Mouse (Mus musculus): ENCODE data around the gene Ctsd. TPM values are rescaled to one million over a fixed set of nuclear protein-coding genes. Genes with fewer than 3 reads are reported as not detected.

Gene Ctsd
- polyA plus RNA-seq, 1 experiment from 2014 or later = 210 TPM

DNA sequence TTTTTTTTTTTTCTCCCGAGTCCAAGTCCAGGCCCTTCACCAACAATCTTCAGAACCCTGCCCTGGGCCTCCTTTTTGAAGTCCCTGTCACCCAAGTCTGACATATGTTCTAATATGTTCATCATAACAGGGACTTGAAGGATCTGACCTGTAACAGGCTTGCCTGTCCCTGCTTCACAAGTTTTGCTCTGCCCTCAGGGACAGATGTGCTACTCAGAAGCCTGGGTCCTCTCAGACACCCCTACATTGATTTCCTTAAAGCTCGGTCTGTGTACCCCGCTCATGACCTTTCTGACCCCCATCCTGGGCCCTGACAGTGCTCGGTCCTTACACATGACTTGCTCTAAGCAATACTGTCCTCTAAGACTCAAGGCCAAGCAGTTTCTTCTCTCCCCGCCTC is 14.8 kb downstream of the Ctsd start:
- H3K27ac ChIP-seq = no peak overlapping the region
- ATAC-seq (ENCODE audit: insufficient number of reproducible peaks, insufficient read depth, low FRiP score, low TSS enrichment, low read depth) = no peak
- H3K9me3 ChIP-seq = no peaks in the 10 kb centered on the region
- peak overlapping the region; percentile 84; the same call in 1 of the 2 replicates for H3K4me2 ChIP-seq
- peaks cover 28% of the 10 kb centered on the region for H3K36me3 ChIP-seq
- no peak overlapping the region for H3K4me3 ChIP-seq
- H3K27me3 ChIP-seq = peaks cover 53% of the 10 kb centered on the region
- no peak overlapping the region for H3K9ac ChIP-seq
- WGBS = 72% methylated on average over 5 of the region's 5 CpGs
- H3K4me1 ChIP-seq = peaks cover 29% of the 10 kb centered on the region

- WGBS = 2% methylated on average over 63 of the region's 64 CpGs
- H3K9ac ChIP-seq = peak overlapping the region; percentile 57
- no peaks in the 10 kb centered on the region for H3K9me3 ChIP-seq
- H3K36me3 ChIP-seq = peaks cover 18% of the 10 kb centered on the region
- H3K4me1 ChIP-seq = peaks cover 29% of the 10 kb centered on the region
- H3K27me3 ChIP-seq = peaks cover 53% of the 10 kb centered on the region
- peak overlapping the region; percentile 49 for H3K4me3 ChIP-seq
- ATAC-seq (ENCODE audit: insufficient number of reproducible peaks, insufficient read depth, low FRiP score, low TSS enrichment, low read depth) = no peak
- no peak overlapping the region for H3K27ac ChIP-seq
- peak overlapping the region; percentile 84 for H3K4me2 ChIP-seq
These were observed 15.8 kb downstream of the Ctsd start for GRCm38 (mm10) chr7:142371768-142372661.

- Histone ChIP-seq H3K36me3 (peaks cover 11% of the 10 kb centered on the region), H3K27ac (no peak overlapping the region), H3K9me3 (no peaks in the 10 kb centered on the region), H3K27me3 (peaks cover 53% of the 10 kb centered on the region), H3K4me2 (peak overlapping the region; percentile 84), H3K4me1 (peaks cover 29% of the 10 kb centered on the region), H3K9ac (peak overlapping the region; percentile 57; the same call in 1 of the 2 replicates), H3K4me3 (peak overlapping the region; percentile 49)
- WGBS = 27% methylated on average over 11 of the region's 11 CpGs
- ATAC-seq (ENCODE audit: insufficient number of reproducible peaks, insufficient read depth, low FRiP score, low TSS enrichment, low read depth) = no peak
These were observed 16.5 kb downstream of the Ctsd start for GRCm38 (mm10) chr7:142371398-142371767.

DNA sequence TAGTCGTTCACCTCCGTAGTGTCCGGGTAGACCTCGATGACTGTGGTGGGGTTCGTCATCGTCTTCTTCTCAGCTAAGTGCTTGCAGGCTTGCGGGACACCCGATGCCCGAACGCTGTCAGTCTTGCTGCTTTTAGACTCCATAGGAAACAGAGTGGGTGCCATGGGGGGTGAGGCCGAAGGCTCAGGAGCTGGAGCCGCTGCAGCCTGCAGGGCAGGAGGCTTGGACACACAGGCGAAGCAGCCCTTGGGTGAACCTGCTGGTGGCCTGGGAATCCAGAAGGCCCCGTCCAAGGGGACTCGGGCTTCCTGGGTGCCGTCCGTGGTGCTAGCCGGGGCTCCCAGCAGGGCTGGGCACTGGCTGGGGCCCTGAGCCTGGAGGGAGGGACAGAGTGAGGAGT is 16.9 kb downstream of the Ctsd start:
- Histone ChIP-seq H3K4me1 (peaks cover 29% of the 10 kb centered on the region), H3K9me3 (no peaks in the 10 kb centered on the region), H3K27ac (no peak overlapping the region), H3K4me3 (peak overlapping the region; percentile 49; the same call in 1 of the 2 replicates), H3K36me3 (peaks cover 7% of the 10 kb centered on the region), H3K27me3 (peaks cover 53% of the 10 kb centered on the region), H3K4me2 (0 out of 2 replicates have a peak overlapping the region, but pooled peaks have one; percentile 84), H3K9ac (no peak overlapping the region)
- 77% methylated on average over 18 of the region's 18 CpGs for WGBS
- no peak for ATAC-seq (ENCODE audit: insufficient number of reproducible peaks, insufficient read depth, low FRiP score, low TSS enrichment, low read depth)

GRCm38 (mm10) chr7:142369820-142370219 is 18.0 kb downstream of the Ctsd start:
- H3K27ac ChIP-seq = no peak overlapping the region
- ATAC-seq (ENCODE audit: insufficient number of reproducible peaks, insufficient read depth, low FRiP score, low TSS enrichment, low read depth) = no peak
- H3K4me3 ChIP-seq = no peak overlapping the region
- H3K9me3 ChIP-seq = no peaks in the 10 kb centered on the region
- H3K4me2 ChIP-seq = no peak overlapping the region
- H3K36me3 ChIP-seq = no peaks in the 10 kb centered on the region
- peaks cover 53% of the 10 kb centered on the region for H3K27me3 ChIP-seq
- peaks cover 29% of the 10 kb centered on the region for H3K4me1 ChIP-seq
- no peak overlapping the region for H3K9ac ChIP-seq
- WGBS = 68% methylated on average over 6 of the region's 6 CpGs

DNA sequence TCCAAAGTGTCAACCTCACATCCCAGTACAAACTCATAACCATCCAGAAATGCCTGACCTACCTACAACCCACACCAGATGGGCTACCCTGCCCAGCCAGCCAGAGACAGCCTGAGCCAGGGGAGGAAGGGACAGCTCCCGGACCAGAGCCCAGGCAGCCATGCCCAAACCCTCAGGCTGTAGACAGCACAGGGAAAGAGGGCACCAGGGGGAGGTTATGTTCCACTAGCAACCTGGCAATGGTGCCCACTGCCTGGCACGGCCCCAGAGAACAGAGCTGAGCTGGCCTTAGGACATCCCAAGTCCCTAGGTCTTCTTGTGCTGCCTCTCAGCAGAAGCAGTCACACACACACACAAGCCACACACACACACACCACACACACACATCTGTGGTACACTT is 19.0 kb downstream of the Ctsd start:
- Histone ChIP-seq H3K9me3 (no peaks in the 10 kb centered on the region), H3K27me3 (peaks cover 51% of the 10 kb centered on the region), H3K9ac (no peak overlapping the region), H3K4me2 (no peak overlapping the region), H3K36me3 (no peaks in the 10 kb centered on the region), H3K27ac (no peak overlapping the region), H3K4me3 (no peak overlapping the region), H3K4me1 (peaks cover 21% of the 10 kb centered on the region)
- WGBS = 85% methylated on average over 2 of the region's 2 CpGs
- no peak for ATAC-seq (ENCODE audit: insufficient number of reproducible peaks, insufficient read depth, low FRiP score, low TSS enrichment, low read depth)

DNA sequence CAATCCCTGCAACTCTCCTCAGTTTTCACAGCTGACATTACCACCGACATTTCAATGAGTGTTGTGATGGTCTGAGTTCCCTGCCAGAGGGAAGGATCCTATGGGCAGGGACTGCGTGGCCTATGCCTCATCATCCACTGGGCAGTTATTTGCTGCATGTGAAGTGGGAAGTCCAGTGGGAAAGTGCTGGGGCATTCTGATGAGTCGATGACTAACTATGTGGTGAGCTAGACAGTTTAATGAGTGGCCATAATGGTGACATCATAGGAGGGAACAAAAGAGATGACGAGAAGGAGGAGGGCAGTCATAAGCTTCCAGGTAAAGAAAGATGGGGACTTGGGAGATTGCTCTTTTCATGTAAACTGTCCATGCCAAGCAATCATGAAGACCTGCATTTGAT is 24.7 kb downstream of the Ctsd start:
- Histone ChIP-seq H3K27me3 (no peaks in the 10 kb centered on the region; the same call in 1 of the 2 replicates), H3K9ac (no peak overlapping the region), H3K4me1 (no peaks in the 10 kb centered on the region), H3K9me3 (no peaks in the 10 kb centered on the region), H3K4me3 (no peak overlapping the region), H3K27ac (no peak overlapping the region), H3K4me2 (no peak overlapping the region), H3K36me3 (no peaks in the 10 kb centered on the region)
- no peak for ATAC-seq (ENCODE audit: insufficient number of reproducible peaks, insufficient read depth, low FRiP score, low TSS enrichment, low read depth)
- 79% methylated on average over 4 of the region's 4 CpGs for WGBS

DNA sequence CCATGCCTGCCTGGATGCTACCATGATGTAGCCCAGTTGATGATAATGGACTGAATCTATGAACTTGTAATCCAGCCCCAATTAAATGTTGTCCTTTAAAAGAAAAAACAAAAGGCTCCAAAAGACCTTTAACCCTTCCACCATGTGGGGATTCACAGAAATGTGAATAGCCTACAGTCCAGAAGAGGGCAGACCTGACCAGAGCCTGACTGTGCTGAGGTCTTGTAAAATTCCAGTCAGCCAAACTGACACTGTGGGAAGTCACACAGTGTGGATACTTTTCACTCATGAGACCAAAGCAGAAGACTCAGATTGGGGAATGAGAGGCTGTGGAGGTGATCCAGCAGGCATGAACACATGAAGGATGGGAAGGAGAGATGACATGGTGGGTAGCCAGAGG is 27.1 kb downstream of the Ctsd start:
- Histone ChIP-seq H3K36me3 (no peaks in the 10 kb centered on the region), H3K27me3 (peaks cover 3% of the 10 kb centered on the region; the same call in 1 of the 2 replicates), H3K4me2 (no peak overlapping the region), H3K4me1 (0 out of 2 replicates have a peak, but pooled peaks cover 3% of the 10 kb centered on the region), H3K9ac (no peak overlapping the region), H3K4me3 (no peak overlapping the region), H3K27ac (no peak overlapping the region), H3K9me3 (no peaks in the 10 kb centered on the region)
- ATAC-seq (ENCODE audit: insufficient number of reproducible peaks, insufficient read depth, low FRiP score, low TSS enrichment, low read depth) = no peak

GRCm38 (mm10) chr7:142359129-142359528 is 28.7 kb downstream of the Ctsd start:
- Histone ChIP-seq H3K9me3 (no peaks in the 10 kb centered on the region), H3K9ac (no peak overlapping the region), H3K4me2 (no peak overlapping the region), H3K4me3 (no peak overlapping the region), H3K4me1 (0 out of 2 replicates have a peak, but pooled peaks cover 3% of the 10 kb centered on the region), H3K27me3 (peaks cover 3% of the 10 kb centered on the region; the same call in 1 of the 2 replicates), H3K27ac (no peak overlapping the region), H3K36me3 (no peaks in the 10 kb centered on the region)
- ATAC-seq (ENCODE audit: insufficient number of reproducible peaks, insufficient read depth, low FRiP score, low TSS enrichment, low read depth) = no peak
- 69% methylated on average over 8 of the region's 8 CpGs for WGBS

DNA sequence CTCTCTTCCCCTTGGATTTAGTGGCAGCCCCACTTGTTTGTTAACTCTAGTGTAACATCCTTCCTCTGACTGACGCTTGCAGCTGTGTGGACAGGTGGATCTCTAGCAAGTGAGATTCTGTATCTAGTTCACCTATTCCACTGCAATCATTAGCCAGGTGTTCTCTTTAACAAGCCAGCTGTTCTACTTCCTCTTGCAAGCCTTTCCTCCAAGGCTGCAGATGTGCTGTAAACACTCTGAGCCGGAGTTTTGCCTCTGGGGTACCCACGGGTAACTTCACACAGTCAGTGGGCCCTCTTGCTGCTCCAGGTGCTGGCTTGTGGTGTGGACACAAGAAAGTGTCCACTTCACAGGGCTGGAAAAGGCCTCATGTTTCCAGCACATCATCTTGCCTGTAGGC is 30.3 kb downstream of the Ctsd start:
- H3K27ac ChIP-seq = no peak overlapping the region
- ATAC-seq (ENCODE audit: insufficient number of reproducible peaks, insufficient read depth, low FRiP score, low TSS enrichment, low read depth) = no peak
- H3K9ac ChIP-seq = no peak overlapping the region
- H3K4me1 ChIP-seq = 0 out of 2 replicates have a peak, but pooled peaks cover 3% of the 10 kb centered on the region
- WGBS = 80% methylated on average over 3 of the region's 3 CpGs
- no peaks in the 10 kb centered on the region for H3K9me3 ChIP-seq
- peaks cover 3% of the 10 kb centered on the region; the same call in 1 of the 2 replicates for H3K27me3 ChIP-seq
- no peaks in the 10 kb centered on the region for H3K36me3 ChIP-seq
- no peak overlapping the region for H3K4me3 ChIP-seq
- no peak overlapping the region for H3K4me2 ChIP-seq

DNA sequence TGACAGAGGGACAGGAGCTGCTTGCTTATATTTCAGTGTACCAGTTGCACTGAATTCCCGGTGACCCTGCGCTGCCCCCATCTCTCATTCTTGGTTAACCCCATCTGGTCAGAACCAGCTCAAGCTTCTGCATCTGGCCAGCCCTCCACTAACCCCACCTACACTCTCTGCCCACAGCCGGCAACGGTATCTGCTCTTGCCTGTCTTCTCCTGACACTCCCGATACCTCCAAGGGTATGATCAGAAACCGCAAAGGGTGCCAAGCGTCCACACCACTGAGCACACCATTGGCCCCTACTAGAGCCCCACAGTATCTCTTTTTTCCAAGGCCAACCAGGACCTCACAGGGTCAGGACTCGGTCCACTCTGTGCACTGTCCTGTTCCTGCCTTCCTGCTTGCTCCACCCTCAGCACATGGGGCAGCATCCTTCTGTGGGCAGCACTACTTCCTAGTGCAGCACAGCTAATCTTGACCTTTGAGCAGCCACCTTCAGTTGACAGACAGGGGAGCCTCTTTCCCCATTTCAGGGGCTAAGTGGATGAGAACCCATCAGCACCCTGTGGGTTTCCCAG is 33.1 kb downstream of the Ctsd start:
- no peak overlapping the region for H3K27ac ChIP-seq
- H3K4me1 ChIP-seq = 0 out of 2 replicates have a peak, but pooled peaks cover 3% of the 10 kb centered on the region
- no peaks in the 10 kb centered on the region for H3K36me3 ChIP-seq
- H3K9ac ChIP-seq = no peak overlapping the region
- no peak overlapping the region for H3K4me2 ChIP-seq
- H3K4me3 ChIP-seq = no peak overlapping the region
- 72% methylated on average over 8 of the region's 8 CpGs for WGBS
- no peak for ATAC-seq (ENCODE audit: insufficient number of reproducible peaks, insufficient read depth, low FRiP score, low TSS enrichment, low read depth)
- H3K9me3 ChIP-seq = no peaks in the 10 kb centered on the region
- H3K27me3 ChIP-seq = peaks cover 3% of the 10 kb centered on the region; the same call in 1 of the 2 replicates

DNA sequence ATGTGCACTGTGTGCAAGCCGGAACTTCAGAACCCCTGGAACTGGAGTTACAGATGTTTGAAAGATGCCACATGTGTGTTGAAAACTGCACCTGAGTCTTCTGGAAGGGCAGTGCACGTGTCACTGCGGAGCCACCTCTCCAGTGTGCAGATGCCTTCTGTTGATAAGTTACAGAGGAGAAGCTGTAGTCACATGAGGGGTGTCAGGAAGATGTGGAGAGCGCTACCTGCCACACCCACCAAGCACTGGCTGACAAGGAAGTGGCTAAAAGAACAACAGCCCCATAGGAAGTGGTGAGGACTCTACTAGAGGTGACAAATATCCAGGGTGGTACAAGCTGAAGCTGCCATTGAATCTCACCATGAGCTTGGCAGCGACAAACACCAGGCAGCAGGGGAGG is 34.0 kb downstream of the Ctsd start:
- no peak for ATAC-seq (ENCODE audit: insufficient number of reproducible peaks, insufficient read depth, low FRiP score, low TSS enrichment, low read depth)
- WGBS = 73% methylated on average over 5 of the region's 5 CpGs
- H3K27ac ChIP-seq = no peak overlapping the region
- H3K4me3 ChIP-seq = no peak overlapping the region
- no peaks in the 10 kb centered on the region for H3K36me3 ChIP-seq
- no peak overlapping the region for H3K9ac ChIP-seq
- no peak overlapping the region for H3K4me2 ChIP-seq
- H3K9me3 ChIP-seq = no peaks in the 10 kb centered on the region
- peaks cover 9% of the 10 kb centered on the region for H3K4me1 ChIP-seq
- peaks cover 3% of the 10 kb centered on the region; the same call in 1 of the 2 replicates for H3K27me3 ChIP-seq

Measured in embryonic facial prominence, embryonic 13.5 days (tissue).